Mouse (Mus musculus) liver, embryonic 13.5 days (tissue): Measurements from ENCODE around the gene Cnnm1. TPM values are rescaled to one million over a fixed set of nuclear protein-coding genes. Genes with fewer than 3 reads are reported as not detected.

Experiments
- ATAC-seq: fragments of 200-750 bp; cut with Nextera tagmentation; 2 replicates; pipeline ENCODE4 v1.8.0; 2017; ENCODE audit warnings: low read depth, mild to moderate bottlenecking, moderate number of reproducible peaks, moderate library complexity
- DNase-seq: peaks from one replicate; pipeline ENCODE4 v3.0.0; 2022
- H3K27ac ChIP-seq: fragments of 300-500 bp; sonication (generic); 2 replicates; pipeline ENCODE4 v1.5.1; 2015; ENCODE audit warnings: moderate library complexity, mild to moderate bottlenecking, inconsistent platforms
- H3K27me3 ChIP-seq: fragments of 300-500 bp; sonication (generic); 2 replicates; pipeline ENCODE4 v1.6.1; 2015; ENCODE audit warnings: mild to moderate bottlenecking, inconsistent platforms
- H3K36me3 ChIP-seq: fragments of 300-500 bp; sonication (generic); 2 replicates; pipeline ENCODE4 v1.6.1; 2015; ENCODE audit warnings: mild to moderate bottlenecking, inconsistent platforms
- H3K4me1 ChIP-seq: fragments of 300-500 bp; sonication (generic); replicated peaks from 2 replicates; pipeline ENCODE4 v1.6.1; 2015; ENCODE audit warnings: inconsistent platforms
- H3K4me2 ChIP-seq: fragments of 300-500 bp; sonication (generic); 2 replicates; pipeline ENCODE4 v1.6.1; 2015; ENCODE audit warnings: inconsistent platforms, mild to moderate bottlenecking, moderate library complexity
- H3K4me3 ChIP-seq: fragments of 300-500 bp; sonication (generic); replicated peaks from 2 replicates; pipeline ENCODE4 v1.5.1; 2015; ENCODE audit warnings: mild to moderate bottlenecking, inconsistent platforms
- H3K9ac ChIP-seq: fragments of 300-500 bp; sonication (generic); 2 replicates; pipeline ENCODE4 v1.6.1; 2015; ENCODE audit warnings: mild to moderate bottlenecking, inconsistent platforms
- H3K9me3 ChIP-seq: fragments of 300-500 bp; sonication (generic); replicated peaks from 2 replicates; pipeline ENCODE4 v1.6.1; 2016; ENCODE audit warnings: inconsistent platforms
- WGBS: fragments of 180-500 bp; shearing (Covaris S2); methylation state at CpG from one replicate; pipeline ENCODE4 v1.1.7; 2015; ENCODE audit not compliant: insufficient replicate concordance; 5-methylcytosine and 5-hydroxymethylcytosine counted together
- polyA plus RNA-seq: library from polyadenylated mRNA; unstranded; fragments of >200 nt; fragmentation: Nextera tagmentation; extraction: Ambion mirVana; gene quantifications from 2 replicates; pipeline ENCODE4 v1.2.1, GENCODE M21; 2015

Cnnm1 gene
- polyA plus RNA-seq, 1 experiment from 2014 or later: 0.37 TPM

GRCm38 (mm10) chr19:43465601-43466255, 25.5 kb downstream of the Cnnm1 start:
- 78% methylated on average over 14 of the region's 14 CpGs for WGBS
- H3K4me1 ChIP-seq: no peaks in the 10 kb centered on the region

GRCm38 (mm10) chr19:43467927-43468685, 27.9 kb downstream of the Cnnm1 start:
- H3K9me3 ChIP-seq: no peaks in the 10 kb centered on the region
- H3K27me3 ChIP-seq: 0 out of 2 replicates have a peak, but pooled peaks cover 5% of the 10 kb centered on the region
- H3K4me1 ChIP-seq: no peaks in the 10 kb centered on the region
- H3K36me3 ChIP-seq: no peaks in the 10 kb centered on the region
- 62% methylated on average over 12 of the region's 12 CpGs for WGBS
- no peak overlapping the region for H3K27ac ChIP-seq
- H3K9ac ChIP-seq: no peak overlapping the region
- DNase-seq (no peak), ATAC-seq (no peak)
- H3K4me3 ChIP-seq: no peak overlapping the region
- no peak overlapping the region for H3K4me2 ChIP-seq

More at GRCm38 (mm10) chr19:43465601-43466255, 25.5 kb downstream of the Cnnm1 start:
- H3K27ac ChIP-seq: no peak overlapping the region
- H3K4me3 ChIP-seq: no peak overlapping the region
- no peaks in the 10 kb centered on the region for H3K36me3 ChIP-seq
- no peaks in the 10 kb centered on the region for H3K9me3 ChIP-seq
- ATAC-seq (no peak), DNase-seq (no peak)
- no peak overlapping the region for H3K9ac ChIP-seq
- no peak overlapping the region for H3K4me2 ChIP-seq
- H3K27me3 ChIP-seq: 0 out of 2 replicates have a peak, but pooled peaks cover 5% of the 10 kb centered on the region

DNA sequence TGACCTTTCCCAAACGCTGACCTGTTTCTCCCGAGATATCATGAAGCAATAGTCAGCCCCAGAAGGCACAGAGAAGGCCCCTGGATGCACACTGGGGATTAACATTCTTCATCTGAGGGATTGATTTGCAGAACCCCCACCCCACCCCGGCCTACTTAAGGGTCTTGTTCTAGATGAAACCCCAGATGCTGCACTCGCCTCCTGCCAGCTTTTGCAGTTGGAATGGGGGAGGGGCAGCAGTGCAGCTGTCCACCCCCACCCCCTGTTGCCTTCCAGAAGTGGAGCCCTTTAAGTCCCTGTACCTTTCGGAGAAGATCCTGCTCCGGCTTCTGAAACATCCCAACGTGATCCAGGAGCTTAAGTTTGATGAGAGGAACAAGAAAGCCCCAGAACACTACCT, 29.1 kb downstream of the Cnnm1 start:
- no peaks in the 10 kb centered on the region for H3K9me3 ChIP-seq
- H3K9ac ChIP-seq: no peak overlapping the region
- H3K27ac ChIP-seq: no peak overlapping the region
- H3K36me3 ChIP-seq: no peaks in the 10 kb centered on the region
- ATAC-seq: no peak
- H3K4me3 ChIP-seq: no peak overlapping the region
- no peak for DNase-seq
- no peak overlapping the region for H3K4me2 ChIP-seq
- H3K4me1 ChIP-seq: no peaks in the 10 kb centered on the region
- H3K27me3 ChIP-seq: 0 out of 2 replicates have a peak, but pooled peaks cover 5% of the 10 kb centered on the region
- 63% methylated on average over 7 of the region's 7 CpGs for WGBS

GRCm38 (mm10) chr19:43472331-43472730, 32.1 kb downstream of the Cnnm1 start:
- DNase-seq (no peak), ATAC-seq (no peak)
- Histone ChIP-seq H3K4me1 (peaks cover 10% of the 10 kb centered on the region; the same call in 1 of the 2 replicates), H3K4me3 (no peak overlapping the region), H3K27ac (no peak overlapping the region), H3K4me2 (no peak overlapping the region), H3K9me3 (no peaks in the 10 kb centered on the region), H3K36me3 (no peaks in the 10 kb centered on the region), H3K9ac (no peak overlapping the region), H3K27me3 (0 out of 2 replicates have a peak, but pooled peaks cover 8% of the 10 kb centered on the region)
- WGBS: 70% methylated on average over 8 of the region's 8 CpGs

DNA sequence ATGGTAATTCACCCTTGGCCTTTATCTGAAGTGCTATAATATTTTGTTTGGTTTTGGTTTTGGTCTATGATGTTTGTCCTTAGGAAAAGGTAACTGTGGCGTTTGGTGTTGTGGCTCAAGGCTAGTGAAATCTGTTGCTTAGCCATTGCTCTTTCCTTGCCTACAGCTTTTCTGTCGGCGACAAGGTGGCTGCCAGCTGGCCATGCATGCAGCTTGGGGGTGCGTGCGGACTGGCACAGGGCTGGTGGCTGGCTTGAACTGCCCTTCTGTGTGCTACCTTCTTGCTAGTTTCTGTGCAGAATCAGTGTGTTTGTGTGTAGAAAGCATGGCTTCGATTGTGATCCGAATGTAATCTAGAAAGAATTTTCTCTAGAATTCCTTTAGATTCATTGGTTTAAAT, 32.5 kb downstream of the Cnnm1 start:
- H3K36me3 ChIP-seq: no peaks in the 10 kb centered on the region
- 75% methylated on average over 7 of the region's 7 CpGs for WGBS
- no peak for DNase-seq
- H3K9ac ChIP-seq: no peak overlapping the region
- peaks cover 10% of the 10 kb centered on the region; the same call in 1 of the 2 replicates for H3K4me1 ChIP-seq
- no peak overlapping the region for H3K4me3 ChIP-seq
- no peaks in the 10 kb centered on the region for H3K9me3 ChIP-seq
- H3K27ac ChIP-seq: no peak overlapping the region
- no peak overlapping the region for H3K4me2 ChIP-seq
- ATAC-seq: no peak
- H3K27me3 ChIP-seq: 0 out of 2 replicates have a peak, but pooled peaks cover 8% of the 10 kb centered on the region

GRCm38 (mm10) chr19:43475642-43476041, 35.4 kb downstream of the Cnnm1 start:
- Histone ChIP-seq H3K27ac (no peak overlapping the region), H3K4me3 (no peak overlapping the region), H3K9me3 (no peaks in the 10 kb centered on the region), H3K36me3 (no peaks in the 10 kb centered on the region), H3K9ac (no peak overlapping the region), H3K27me3 (0 out of 2 replicates have a peak, but pooled peaks cover 3% of the 10 kb centered on the region), H3K4me1 (peaks cover 10% of the 10 kb centered on the region; the same call in 1 of the 2 replicates), H3K4me2 (no peak overlapping the region)
- DNase-seq: no peak
- ATAC-seq: no peak
- WGBS: 44% methylated on average over 2 of the region's 2 CpGs

- Histone ChIP-seq H3K4me3 (no peak overlapping the region), H3K4me1 (peaks cover 10% of the 10 kb centered on the region; the same call in 1 of the 2 replicates), H3K27me3 (0 out of 2 replicates have a peak, but pooled peaks cover 3% of the 10 kb centered on the region), H3K36me3 (no peaks in the 10 kb centered on the region), H3K4me2 (no peak overlapping the region), H3K9me3 (no peaks in the 10 kb centered on the region), H3K27ac (no peak overlapping the region), H3K9ac (no peak overlapping the region)
- WGBS: 59% methylated on average over 7 of the region's 7 CpGs
- ATAC-seq: no peak
- no peak for DNase-seq
Observed at GRCm38 (mm10) chr19:43476063-43476462, 35.8 kb downstream of the Cnnm1 start.

GRCm38 (mm10) chr19:43477436-43477835, 37.2 kb downstream of the Cnnm1 start:
- no peak overlapping the region for H3K9ac ChIP-seq
- no peak overlapping the region for H3K4me2 ChIP-seq
- no peak for DNase-seq
- no peak overlapping the region for H3K27ac ChIP-seq
- no peak overlapping the region for H3K4me3 ChIP-seq
- no peak for ATAC-seq
- H3K27me3 ChIP-seq: 0 out of 2 replicates have a peak, but pooled peaks cover 3% of the 10 kb centered on the region
- H3K9me3 ChIP-seq: no peaks in the 10 kb centered on the region
- peaks cover 10% of the 10 kb centered on the region; the same call in 1 of the 2 replicates for H3K4me1 ChIP-seq
- no peaks in the 10 kb centered on the region for H3K36me3 ChIP-seq
- WGBS: 73% methylated on average over 5 of the region's 5 CpGs

DNA sequence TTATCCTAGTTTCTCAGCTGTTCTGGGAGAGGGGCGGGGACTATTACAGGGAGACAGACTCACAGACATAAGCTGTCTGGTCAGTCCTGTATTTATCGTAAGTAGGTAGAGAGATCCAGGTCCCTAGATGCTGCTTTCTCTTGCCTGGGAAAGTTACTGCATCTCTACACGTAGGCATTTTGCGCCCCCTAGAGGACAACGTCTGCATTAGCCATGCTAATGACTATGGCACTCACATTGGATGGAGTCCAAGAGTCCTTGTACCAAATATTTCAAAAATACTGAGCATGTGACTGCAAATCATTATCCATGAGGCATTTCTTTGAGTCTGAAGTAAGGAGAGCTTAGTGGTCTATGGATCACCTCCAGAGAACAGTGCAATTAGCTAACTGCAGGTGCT, 38.7 kb downstream of the Cnnm1 start:
- DNase-seq (peak; percentile 31), ATAC-seq (no peak)
- H3K4me1 ChIP-seq: peaks cover 10% of the 10 kb centered on the region; the same call in 1 of the 2 replicates
- H3K36me3 ChIP-seq: no peaks in the 10 kb centered on the region
- H3K27ac ChIP-seq: no peak overlapping the region
- H3K27me3 ChIP-seq: 0 out of 2 replicates have a peak, but pooled peaks cover 3% of the 10 kb centered on the region
- WGBS: 15% methylated on average over 5 of the region's 5 CpGs
- H3K9ac ChIP-seq: no peak overlapping the region
- no peak overlapping the region for H3K4me3 ChIP-seq
- no peaks in the 10 kb centered on the region for H3K9me3 ChIP-seq
- no peak overlapping the region for H3K4me2 ChIP-seq

DNA sequence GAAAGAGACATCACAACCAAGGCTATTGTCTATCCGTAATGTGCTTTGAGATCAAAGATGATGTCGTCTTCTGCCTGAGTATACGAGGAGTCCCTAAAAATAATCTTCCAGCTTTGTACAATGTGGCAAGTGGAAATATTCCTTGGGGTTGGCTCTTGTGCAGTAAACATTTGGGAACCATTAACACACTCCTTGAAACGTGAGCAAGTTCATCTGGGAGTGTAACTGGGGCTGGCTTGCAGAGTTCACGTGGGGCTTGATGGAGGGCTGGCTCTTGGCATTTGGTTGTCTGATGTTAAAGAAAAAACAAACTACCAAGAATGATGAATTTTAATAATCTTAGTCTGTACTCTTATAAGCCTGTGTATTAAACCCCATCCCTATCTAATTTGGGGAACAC, 39.2 kb downstream of the Cnnm1 start:
- ATAC-seq: no peak

DNA sequence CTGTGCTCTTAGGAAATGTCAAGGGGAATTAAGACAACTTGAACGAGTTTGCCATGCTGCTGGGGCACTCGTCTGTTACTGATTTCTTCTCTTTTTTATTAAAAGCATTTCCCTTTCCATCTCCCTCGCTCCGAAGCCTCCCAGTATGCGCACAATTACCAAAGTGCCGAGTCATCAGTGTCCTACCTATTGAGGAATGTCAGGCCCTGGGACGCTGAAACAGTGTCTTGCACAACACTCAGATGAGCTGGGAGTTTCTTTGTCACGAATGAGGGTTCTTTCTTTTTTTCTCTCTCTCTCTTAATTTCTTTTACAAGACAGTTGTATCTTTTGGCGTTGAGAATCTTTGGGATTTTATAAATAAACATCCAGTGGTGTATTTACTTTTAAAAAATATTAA, 40.3 kb downstream of the Cnnm1 start:
- Histone ChIP-seq H3K4me2 (no peak overlapping the region), H3K36me3 (no peaks in the 10 kb centered on the region), H3K9ac (no peak overlapping the region), H3K27ac (no peak overlapping the region), H3K27me3 (peaks cover 4% of the 10 kb centered on the region; the same call in 1 of the 2 replicates), H3K9me3 (no peaks in the 10 kb centered on the region), H3K4me1 (peaks cover 10% of the 10 kb centered on the region; the same call in 1 of the 2 replicates), H3K4me3 (no peak overlapping the region)
- WGBS: 53% methylated on average over 9 of the region's 9 CpGs
- ATAC-seq: no peak
- DNase-seq: no peak

More for the DNA sequence above, 39.2 kb downstream of the Cnnm1 start:
- H3K9ac ChIP-seq: no peak overlapping the region
- no peak overlapping the region for H3K4me2 ChIP-seq
- H3K27me3 ChIP-seq: 0 out of 2 replicates have a peak, but pooled peaks cover 3% of the 10 kb centered on the region
- no peak for DNase-seq
- no peaks in the 10 kb centered on the region for H3K36me3 ChIP-seq
- H3K27ac ChIP-seq: no peak overlapping the region
- H3K9me3 ChIP-seq: no peaks in the 10 kb centered on the region
- peaks cover 10% of the 10 kb centered on the region; the same call in 1 of the 2 replicates for H3K4me1 ChIP-seq
- 78% methylated on average over 5 of the region's 5 CpGs for WGBS
- no peak overlapping the region for H3K4me3 ChIP-seq
